Mouse (Mus musculus) embryonic facial prominence, embryonic 10.5 days (tissue): ENCODE results near the gene Rab4a. TPM values are rescaled to one million over a fixed set of nuclear protein-coding genes. Genes with fewer than 3 reads are reported as not detected.
A peak's percentile ranks its signal among the peaks of the same experiment; 100 is the strongest.
"Not testable (repeated sequence)": the region's sequence is repeated elsewhere in the genome, so short reads cannot be mapped to it uniquely, and the experiment has no call there.

ENCODE experiments used
- DNase-seq: peaks from one replicate; pipeline ENCODE4 v3.0.0-alpha.2; 2017; ENCODE audit warnings: low spot score
- H3K27ac ChIP-seq: fragments of 300-500 bp; sonication (generic); replicated peaks from 2 replicates; pipeline ENCODE4 v1.5.1; 2016; ENCODE audit warnings: mild to moderate bottlenecking
- H3K27me3 ChIP-seq: fragments of 300-500 bp; sonication (generic); replicated peaks from 2 replicates; pipeline ENCODE4 v1.6.1; 2016; ENCODE audit warnings: low read depth, mild to moderate bottlenecking; ENCODE audit not compliant: poor library complexity, severe bottlenecking
- H3K36me3 ChIP-seq: fragments of 300-500 bp; sonication (generic); replicated peaks from 2 replicates; pipeline ENCODE4 v1.6.1; 2016; ENCODE audit warnings: mild to moderate bottlenecking, moderate library complexity
- H3K4me1 ChIP-seq: fragments of 300-500 bp; sonication (generic); 2 replicates; pipeline ENCODE4 v1.6.1; 2016
- H3K4me3 ChIP-seq: fragments of 300-500 bp; sonication (generic); 2 replicates; pipeline ENCODE4 v1.5.1; 2016; ENCODE audit warnings: mild to moderate bottlenecking, moderate library complexity
- H3K9me3 ChIP-seq: fragments of 300-500 bp; sonication (generic); 2 replicates; pipeline ENCODE4 v1.6.1; 2016; ENCODE audit warnings: mild to moderate bottlenecking
- WGBS: fragments of 180-500 bp; shearing (Covaris S2); methylation state at CpG from one replicate; pipeline ENCODE4 v1.1.7; 2016; 5-methylcytosine and 5-hydroxymethylcytosine counted together
- polyA plus RNA-seq: library from polyadenylated mRNA; unstranded; fragments of >200 nt; fragmentation: Nextera tagmentation; extraction: Ambion mirVana; gene quantifications from 2 replicates; pipeline ENCODE4 v1.2.1, GENCODE M21; 2016

The Rab4a gene
- polyA plus RNA-seq, 1 experiment from 2014 or later, result 56.8 TPM

- H3K4me3 ChIP-seq, result peak overlapping the region; percentile 95
- no peaks in the 10 kb centered on the region for H3K27me3 ChIP-seq
- H3K36me3 ChIP-seq, result peaks cover 13% of the 10 kb centered on the region
- H3K9me3 ChIP-seq, result no peaks in the 10 kb centered on the region
- H3K27ac ChIP-seq, result peak overlapping the region; percentile 94
- WGBS, result 2% methylated on average over 12 of the region's 12 CpGs
- peaks cover 45% of the 10 kb centered on the region for H3K4me1 ChIP-seq
- no peak for DNase-seq
Measured at GRCm38 (mm10) chr8:123806374-123806935, 670 bp downstream of the Rab4a start.

- Histone ChIP-seq H3K36me3 (peaks cover 13% of the 10 kb centered on the region), H3K9me3 (no peaks in the 10 kb centered on the region), H3K27me3 (no peaks in the 10 kb centered on the region), H3K4me1 (peaks cover 43% of the 10 kb centered on the region), H3K4me3 (peak overlapping the region; percentile 95), H3K27ac (peak overlapping the region; percentile 94)
- peak; percentile 27 for DNase-seq
- 14% methylated on average over 14 of the region's 14 CpGs for WGBS
Measured at GRCm38 (mm10) chr8:123807024-123807431, 1.2 kb downstream of the Rab4a start.

GRCm38 (mm10) chr8:123807852-123808573 is 2.2 kb downstream of the Rab4a start:
- H3K4me3 ChIP-seq, result peak overlapping the region; percentile 95
- H3K27ac ChIP-seq, result no peak overlapping the region
- 67% methylated on average over 6 of the region's 6 CpGs for WGBS
- H3K27me3 ChIP-seq, result no peaks in the 10 kb centered on the region
- no peak for DNase-seq
- peaks cover 45% of the 10 kb centered on the region for H3K4me1 ChIP-seq
- no peaks in the 10 kb centered on the region for H3K9me3 ChIP-seq
- H3K36me3 ChIP-seq, result peaks cover 13% of the 10 kb centered on the region

DNA sequence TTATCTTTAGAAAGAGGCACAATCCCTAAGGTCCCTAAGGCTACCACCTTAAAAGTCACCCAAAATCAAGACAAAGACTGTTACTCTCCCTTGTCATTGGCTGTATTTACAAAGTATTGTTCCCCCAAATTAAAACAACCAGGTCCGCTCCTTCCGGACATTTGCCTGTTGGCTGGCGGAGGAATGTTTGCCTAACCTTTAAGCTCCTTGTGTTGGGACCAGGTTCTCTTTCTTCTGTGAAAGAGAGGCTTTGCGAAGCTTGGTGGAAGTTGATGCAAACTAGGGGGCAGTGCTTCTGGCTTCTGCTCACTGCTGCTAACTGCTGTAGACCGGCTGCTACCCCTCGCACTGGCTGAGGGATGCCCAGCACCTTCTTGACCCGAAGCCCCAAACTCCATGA is 2.9 kb downstream of the Rab4a start:
- H3K4me3 ChIP-seq, result no peak overlapping the region
- WGBS, result 72% methylated on average over 7 of the region's 7 CpGs
- H3K27ac ChIP-seq, result no peak overlapping the region
- H3K27me3 ChIP-seq, result no peaks in the 10 kb centered on the region
- peaks cover 52% of the 10 kb centered on the region for H3K4me1 ChIP-seq
- H3K9me3 ChIP-seq, result no peaks in the 10 kb centered on the region
- no peak for DNase-seq
- H3K36me3 ChIP-seq, result peaks cover 15% of the 10 kb centered on the region

DNA sequence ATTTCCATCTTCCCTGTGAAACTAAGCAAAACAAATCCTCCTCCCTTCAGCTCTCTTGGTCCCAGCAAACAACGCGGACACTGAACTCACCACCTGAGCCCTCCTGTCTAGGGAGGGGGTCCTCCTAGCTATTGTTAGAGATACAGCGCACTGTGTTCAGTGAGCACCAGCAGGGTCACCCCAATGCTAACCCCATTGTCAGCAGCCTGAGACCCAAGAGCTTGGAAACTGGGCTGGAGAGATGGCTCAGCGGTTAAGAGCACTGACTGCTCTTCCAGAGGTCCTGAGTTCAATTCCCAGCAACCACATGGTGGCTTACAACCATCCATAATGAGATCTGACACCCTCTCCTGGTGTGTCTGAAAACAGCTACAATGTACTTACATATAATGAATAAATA is 3.6 kb downstream of the Rab4a start:
- peaks cover 21% of the 10 kb centered on the region for H3K36me3 ChIP-seq
- not testable (repeated sequence) for H3K27me3 ChIP-seq, H3K4me3 ChIP-seq, H3K9me3 ChIP-seq, H3K27ac ChIP-seq, DNase-seq
- H3K4me1 ChIP-seq, result peaks cover 49% of the 10 kb centered on the region
- WGBS, result 87% methylated on average over 4 of the region's 4 CpGs

DNA sequence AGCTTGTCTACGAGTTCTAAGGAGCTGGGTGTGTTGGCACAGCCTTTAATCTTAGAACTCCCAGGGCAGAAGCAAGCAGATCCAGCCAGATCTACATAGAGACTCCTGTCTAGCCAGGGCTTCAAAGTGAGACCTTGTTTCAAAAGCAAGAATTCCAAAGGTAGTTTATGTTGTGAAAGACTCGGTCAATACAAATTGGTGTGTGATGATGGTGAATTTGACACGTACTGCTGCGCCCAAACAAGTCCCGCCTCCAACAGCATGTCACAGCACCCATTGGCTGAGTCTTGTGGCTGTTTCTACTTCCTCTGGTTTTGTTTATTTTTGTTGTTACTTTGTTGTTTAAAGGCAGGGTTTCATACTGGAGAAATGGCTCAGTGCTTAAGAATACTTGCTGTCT is 6.4 kb downstream of the Rab4a start:
- Histone ChIP-seq H3K36me3 (peaks cover 46% of the 10 kb centered on the region), H3K9me3 (no peaks in the 10 kb centered on the region), H3K4me3 (no peak overlapping the region), H3K27ac (no peak overlapping the region), H3K27me3 (no peaks in the 10 kb centered on the region), H3K4me1 (peaks cover 27% of the 10 kb centered on the region)
- DNase-seq, result no peak
- 88% methylated on average over 5 of the region's 5 CpGs for WGBS

DNA sequence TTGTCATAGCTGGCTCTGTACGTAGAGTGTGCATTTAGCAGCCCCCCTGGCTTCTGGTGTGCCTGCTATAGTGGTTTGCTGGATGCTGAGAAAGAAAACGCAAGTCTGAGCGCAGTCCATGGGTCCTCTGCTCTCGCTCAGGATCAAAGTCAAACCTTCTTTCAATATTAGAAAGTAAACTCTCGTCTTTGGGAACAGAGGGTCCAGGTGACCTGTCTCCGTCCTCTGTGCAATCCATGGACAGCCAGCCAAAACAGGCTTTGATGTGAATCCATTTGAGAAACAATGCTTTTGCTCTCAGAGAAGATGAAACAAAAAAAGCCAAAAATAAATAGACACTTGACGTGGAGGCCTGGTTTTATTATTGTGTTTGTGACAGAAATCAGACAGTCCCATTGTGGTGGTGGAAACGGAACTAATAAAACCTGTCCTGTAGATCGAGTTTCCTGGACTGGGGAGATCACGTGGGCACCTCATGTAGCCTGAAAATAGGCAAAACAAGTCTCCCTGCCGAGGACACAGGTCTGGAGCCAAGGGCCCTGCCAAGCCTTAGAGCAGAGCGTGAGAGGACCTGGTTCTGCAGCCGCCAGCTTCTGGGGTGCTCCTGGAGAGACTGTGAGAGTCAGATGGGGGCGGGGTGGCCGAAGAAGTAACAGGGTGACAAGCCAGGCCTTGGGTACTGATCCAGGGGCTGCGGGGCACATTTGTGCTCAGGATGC is 7.5 kb downstream of the Rab4a start:
- H3K4me1 ChIP-seq, result peaks cover 18% of the 10 kb centered on the region
- no peak overlapping the region for H3K4me3 ChIP-seq
- H3K36me3 ChIP-seq, result peaks cover 57% of the 10 kb centered on the region
- no peaks in the 10 kb centered on the region for H3K27me3 ChIP-seq
- H3K27ac ChIP-seq, result peak overlapping the region; percentile 30; the same call in 1 of the 2 replicates
- no peak for DNase-seq
- 83% methylated on average over 16 of the region's 16 CpGs for WGBS
- H3K9me3 ChIP-seq, result no peaks in the 10 kb centered on the region

GRCm38 (mm10) chr8:123813892-123814266 is 8.1 kb downstream of the Rab4a start:
- Histone ChIP-seq H3K4me3 (no peak overlapping the region), H3K9me3 (no peaks in the 10 kb centered on the region), H3K27me3 (no peaks in the 10 kb centered on the region), H3K4me1 (peaks cover 15% of the 10 kb centered on the region), H3K36me3 (peaks cover 61% of the 10 kb centered on the region), H3K27ac (0 out of 2 replicates have a peak overlapping the region, but pooled peaks have one; percentile 30)
- 95% methylated on average over 4 of the region's 4 CpGs for WGBS
- DNase-seq, result no peak

DNA sequence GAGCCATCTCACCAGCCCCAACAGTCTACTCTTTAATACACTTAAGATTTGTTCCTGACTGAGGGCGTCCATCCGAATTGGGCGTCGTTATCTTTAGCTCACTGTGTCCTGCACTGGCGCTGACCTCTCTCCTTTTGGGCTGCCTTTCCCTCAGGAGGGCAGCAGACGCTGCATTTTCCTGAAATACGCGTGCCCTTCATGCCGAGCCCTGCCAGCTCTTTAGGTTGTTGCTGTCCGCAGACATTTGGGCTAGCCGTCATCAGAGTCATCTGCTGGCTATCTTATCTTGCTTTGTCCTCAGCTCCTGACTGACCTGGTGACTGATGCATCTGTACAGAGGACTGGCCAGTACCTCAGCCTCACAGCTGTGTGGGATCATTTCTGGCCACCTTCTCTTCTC is 9.5 kb downstream of the Rab4a start:
- Histone ChIP-seq H3K4me1 (peaks cover 13% of the 10 kb centered on the region), H3K36me3 (peaks cover 64% of the 10 kb centered on the region), H3K27me3 (no peaks in the 10 kb centered on the region), H3K4me3 (no peak overlapping the region), H3K9me3 (no peaks in the 10 kb centered on the region), H3K27ac (no peak overlapping the region)
- 89% methylated on average over 11 of the region's 11 CpGs for WGBS
- no peak for DNase-seq

GRCm38 (mm10) chr8:123816939-123817338 is 11.2 kb downstream of the Rab4a start:
- peaks cover 10% of the 10 kb centered on the region for H3K4me1 ChIP-seq
- H3K4me3 ChIP-seq, result no peak overlapping the region
- H3K9me3 ChIP-seq, result no peaks in the 10 kb centered on the region
- peaks cover 71% of the 10 kb centered on the region for H3K36me3 ChIP-seq
- no peak overlapping the region for H3K27ac ChIP-seq
- WGBS, result 95% methylated on average over 8 of the region's 8 CpGs
- DNase-seq, result no peak
- H3K27me3 ChIP-seq, result no peaks in the 10 kb centered on the region

GRCm38 (mm10) chr8:123817747-123818146 is 12.0 kb downstream of the Rab4a start:
- no peaks in the 10 kb centered on the region for H3K27me3 ChIP-seq
- DNase-seq, result no peak
- peaks cover under 1% of the 10 kb centered on the region; the same call in 1 of the 2 replicates for H3K9me3 ChIP-seq
- H3K4me1 ChIP-seq, result peaks cover 10% of the 10 kb centered on the region
- no peak overlapping the region for H3K27ac ChIP-seq
- peaks cover 79% of the 10 kb centered on the region for H3K36me3 ChIP-seq
- WGBS, result 93% methylated on average over 11 of the region's 11 CpGs
- no peak overlapping the region for H3K4me3 ChIP-seq

GRCm38 (mm10) chr8:123819683-123820610 is 14.2 kb downstream of the Rab4a start:
- Histone ChIP-seq H3K4me1 (no peaks in the 10 kb centered on the region), H3K36me3 (peaks cover 89% of the 10 kb centered on the region), H3K27me3 (no peaks in the 10 kb centered on the region), H3K9me3 (peaks cover 4% of the 10 kb centered on the region; the same call in 1 of the 2 replicates), H3K27ac (no peak overlapping the region), H3K4me3 (no peak overlapping the region)
- DNase-seq, result no peak
- WGBS, result 94% methylated on average over 19 of the region's 19 CpGs
